Mouse (Mus musculus): Measurements from ENCODE around the gene Rhbdd1.

The Rhbdd1 gene

GRCm38 (mm10) chr1:82364468-82364867, 48.2 kb downstream of the Rhbdd1 start:
- no peak for DNase-seq (ENCODE audit: low spot score in 2 of 2)

DNA sequence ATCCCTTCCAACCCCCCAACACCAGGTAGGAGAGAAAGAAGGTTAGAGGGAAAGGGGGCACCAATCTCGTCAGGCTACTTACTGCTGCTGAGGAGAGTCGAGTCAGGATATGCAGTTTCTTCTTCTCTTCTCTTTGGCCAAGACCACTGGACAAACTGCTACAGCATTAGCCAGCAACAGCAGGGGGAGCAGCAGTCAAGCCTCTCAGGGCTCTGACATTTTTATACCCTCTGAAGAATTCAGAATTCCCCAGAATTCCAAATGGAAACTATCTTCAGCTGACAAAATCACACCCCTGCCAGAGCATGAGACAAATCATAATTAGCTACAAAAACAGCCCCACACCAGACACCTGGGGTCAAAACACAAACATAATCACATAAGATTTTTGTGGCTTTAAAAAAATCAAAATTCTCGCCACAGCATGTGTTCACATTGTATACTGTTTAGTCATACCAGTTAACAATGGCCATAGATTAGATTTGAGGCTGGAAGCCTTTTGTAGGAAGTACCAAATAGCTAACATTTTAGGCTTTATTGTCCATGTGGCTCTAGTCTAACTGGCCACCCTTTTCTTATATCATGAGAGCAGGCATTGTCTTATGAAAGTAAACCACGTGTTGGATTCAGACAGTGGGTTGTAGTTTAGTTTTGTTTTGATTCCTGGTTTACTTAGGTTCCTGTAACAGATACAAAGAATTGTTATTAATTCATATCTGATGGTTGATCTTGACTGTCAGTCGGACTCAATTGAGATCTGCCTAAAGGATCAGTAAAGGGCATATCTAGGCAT, 55.6 kb downstream of the Rhbdd1 start:
- no peak for DNase-seq (ENCODE audit: low spot score in 2 of 2)

DNA sequence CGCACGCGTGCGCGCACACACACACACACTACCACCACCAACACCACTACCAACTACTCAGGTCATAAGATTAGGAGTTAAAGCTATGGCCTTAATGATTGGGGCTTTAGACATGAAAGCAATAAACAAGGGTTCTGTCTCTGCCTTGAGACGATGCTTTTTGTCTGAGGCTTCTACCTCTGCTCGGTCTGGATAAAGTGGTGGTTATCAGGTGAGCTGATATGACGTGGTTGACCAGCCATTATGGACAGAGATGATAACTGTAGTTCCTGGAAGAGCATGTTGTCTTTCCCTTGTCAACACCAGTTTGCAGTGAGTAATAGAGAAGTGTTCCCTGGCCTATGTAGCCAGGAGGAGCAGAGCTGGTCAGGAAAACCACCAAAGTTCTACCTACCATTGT, 57.7 kb downstream of the Rhbdd1 start:
- no peak for DNase-seq (ENCODE audit: low spot score in 2 of 2)

GRCm38 (mm10) chr1:82374831-82375358, 58.6 kb downstream of the Rhbdd1 start:
- DNase-seq (ENCODE audit: low spot score in 2 of 2), result no peak

DNA sequence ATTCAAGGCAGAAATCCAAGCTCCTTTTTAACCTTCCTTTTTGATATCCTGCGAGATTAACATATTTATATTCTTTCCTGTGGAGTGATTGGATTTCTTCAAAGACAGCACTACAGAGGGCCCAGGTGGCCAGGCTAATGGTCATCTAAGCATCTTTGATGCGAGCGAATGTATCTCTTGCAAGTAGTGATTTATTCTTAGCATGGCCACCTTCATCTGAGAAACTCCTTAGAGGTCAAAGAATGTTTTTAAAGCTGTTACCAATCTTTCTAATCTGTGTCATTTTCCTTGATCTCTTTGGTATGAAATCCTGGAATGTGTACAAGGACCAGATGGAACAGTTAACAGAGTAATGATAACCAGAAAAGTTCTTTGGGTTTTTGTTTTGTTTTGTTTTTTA, 59.2 kb downstream of the Rhbdd1 start:
- DNase-seq (ENCODE audit: low spot score in 2 of 2), result no peak

DNA sequence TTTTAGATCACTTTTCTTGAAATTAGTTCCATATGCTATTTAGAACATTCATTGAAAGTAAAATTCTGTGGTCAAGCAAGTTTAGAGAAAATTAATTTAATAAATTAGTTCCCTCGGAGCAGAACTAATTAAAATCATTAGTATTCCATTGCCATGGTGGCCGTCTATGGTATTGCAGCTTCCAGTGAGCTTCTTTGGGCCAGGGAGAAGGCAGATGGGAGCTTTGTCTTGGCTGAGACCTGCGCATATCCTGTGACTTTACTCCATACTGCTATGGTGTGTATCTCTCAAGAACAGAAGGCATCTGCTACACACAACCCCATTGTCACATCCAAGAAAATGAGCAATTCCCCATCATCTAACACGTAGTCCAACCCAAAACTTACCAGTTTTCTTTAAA, 65.7 kb downstream of the Rhbdd1 start:
- no peak for DNase-seq (ENCODE audit: low spot score in 2 of 2)

- no peak for DNase-seq (ENCODE audit: low spot score in 2 of 2)
These were observed 67.9 kb downstream of the Rhbdd1 start for GRCm38 (mm10) chr1:82384106-82384505.

GRCm38 (mm10) chr1:82385054-82385453, 68.8 kb downstream of the Rhbdd1 start:
- no peak for DNase-seq (ENCODE audit: low spot score in 2 of 2)

GRCm38 (mm10) chr1:82385827-82386230, 69.6 kb downstream of the Rhbdd1 start:
- DNase-seq (ENCODE audit: low spot score in 2 of 2), result no peak

DNA sequence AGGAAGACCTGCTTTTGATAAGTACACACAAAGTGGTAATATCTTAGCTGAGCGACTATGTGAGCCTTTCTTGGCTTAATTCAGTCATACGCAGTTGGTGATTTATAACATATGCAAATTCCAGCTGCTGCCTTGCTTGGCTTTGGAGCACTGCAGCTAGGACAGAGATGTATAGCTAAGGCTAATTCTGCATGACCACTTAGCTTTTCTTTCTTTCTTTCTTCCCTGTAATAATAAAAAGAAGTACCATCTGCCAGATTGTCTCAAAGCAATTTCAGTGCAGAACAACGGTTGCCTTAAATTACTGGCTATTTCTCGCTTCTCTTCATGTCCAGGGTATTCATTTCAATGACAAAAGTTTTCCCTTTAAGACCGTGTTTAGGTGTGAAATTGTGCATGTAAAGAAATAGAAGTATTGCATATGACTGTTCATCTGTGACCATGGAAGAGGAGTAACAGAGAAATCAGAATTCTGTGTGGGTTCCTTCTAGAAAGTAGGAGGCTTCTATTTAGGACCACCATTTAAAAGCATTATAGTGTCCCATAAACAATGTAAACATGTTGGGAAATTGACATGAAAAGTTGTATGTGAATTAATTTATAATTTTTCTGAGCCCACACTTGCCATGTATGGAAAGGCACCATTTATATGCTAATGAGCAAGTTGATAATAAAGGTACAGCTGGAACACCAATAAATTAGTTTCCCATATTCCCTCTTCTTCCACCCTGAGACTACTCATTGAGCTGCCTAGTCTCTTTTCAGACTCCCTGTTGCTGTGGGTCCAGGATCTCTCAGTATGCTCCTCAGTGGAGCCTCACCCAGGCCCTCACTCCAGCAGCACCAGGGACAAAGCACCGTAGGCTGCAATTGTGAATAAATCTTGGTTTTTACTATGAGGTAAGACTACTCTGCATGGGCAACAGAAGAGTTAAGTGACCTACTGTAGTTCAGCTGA, 70.8 kb downstream of the Rhbdd1 start:
- no peak for DNase-seq (ENCODE audit: low spot score in 2 of 2)

DNA sequence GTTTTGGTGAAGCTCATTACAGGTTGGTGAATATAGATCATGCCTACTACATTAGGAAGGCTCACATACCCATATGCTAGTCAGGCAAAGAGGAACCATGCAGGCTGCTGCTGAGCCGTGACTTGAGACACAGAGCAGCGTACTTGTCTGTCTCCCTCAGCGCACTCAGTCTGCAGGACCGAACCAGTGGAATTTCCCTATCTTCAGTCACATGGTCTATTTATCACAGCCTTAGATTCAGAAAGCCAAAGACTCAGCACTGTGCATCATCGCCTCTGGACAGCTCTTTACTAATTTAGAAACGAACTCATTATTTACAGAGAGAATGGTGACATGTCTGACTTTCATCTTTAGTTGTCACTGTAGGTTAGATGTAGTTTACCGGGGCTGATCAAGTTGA, 73.1 kb downstream of the Rhbdd1 start:
- DNase-seq (ENCODE audit: low spot score in 2 of 2), result no peak

GRCm38 (mm10) chr1:82395371-82395770, 79.1 kb downstream of the Rhbdd1 start:
- DNase-seq (ENCODE audit: low spot score in 2 of 2), result no peak

DNA sequence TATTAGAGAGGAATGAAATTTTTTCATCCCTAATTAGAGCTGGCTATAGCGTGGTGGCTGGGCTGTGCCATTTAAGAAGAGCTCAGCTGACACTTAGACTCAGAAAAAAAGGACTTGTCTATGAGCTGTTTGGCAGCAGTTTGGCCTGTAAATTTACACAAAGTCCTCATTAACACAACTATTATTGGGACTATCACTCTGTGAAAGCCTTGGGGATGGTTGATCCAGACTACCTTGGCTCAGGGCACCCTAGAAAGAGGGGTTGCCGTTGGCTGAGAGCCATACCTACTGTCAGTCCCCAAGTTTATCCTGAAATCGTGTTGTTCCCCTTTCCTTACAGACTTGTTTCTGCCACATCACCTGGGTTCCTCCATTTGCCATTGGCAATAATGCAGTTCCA, 91.5 kb downstream of the Rhbdd1 start:
- DNase-seq (ENCODE audit: low spot score in 2 of 2), result no peak

GRCm38 (mm10) chr1:82409271-82409670, 93.0 kb downstream of the Rhbdd1 start:
- DNase-seq (ENCODE audit: low spot score in 2 of 2), result no peak

DNA sequence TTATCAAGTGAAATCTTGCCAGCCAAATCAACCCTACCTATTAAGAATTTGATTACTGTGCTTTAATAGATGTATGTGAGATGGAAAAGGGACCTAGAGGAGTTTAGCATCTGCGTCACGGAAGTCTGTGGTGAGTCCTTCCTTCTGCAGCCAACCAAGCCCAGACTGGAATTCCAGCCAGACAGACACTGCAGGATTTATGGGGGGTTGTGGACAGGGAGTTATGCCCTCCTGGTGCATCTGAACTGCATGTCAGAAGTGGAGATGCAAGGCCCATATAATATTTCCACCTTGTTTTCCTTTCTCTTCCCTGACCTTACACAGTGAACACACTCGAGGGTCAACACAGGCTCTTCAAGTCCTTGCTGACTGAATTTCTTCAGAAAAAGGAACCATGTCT, 94.3 kb downstream of the Rhbdd1 start:
- DNase-seq (ENCODE audit: low spot score in 2 of 2), result no peak

GRCm38 (mm10) chr1:82411521-82411920, 95.3 kb downstream of the Rhbdd1 start:
- DNase-seq (ENCODE audit: low spot score in 2 of 2), result no peak

GRCm38 (mm10) chr1:82412085-82412484, 95.8 kb downstream of the Rhbdd1 start:
- no peak for DNase-seq (ENCODE audit: low spot score in 2 of 2)

- DNase-seq (ENCODE audit: low spot score in 2 of 2), result no peak
These were observed 98.3 kb downstream of the Rhbdd1 start for GRCm38 (mm10) chr1:82414434-82415045.

- DNase-seq (ENCODE audit: low spot score in 2 of 2), result no peak
These were observed 99.4 kb downstream of the Rhbdd1 start for GRCm38 (mm10) chr1:82415641-82416040.

- no peak for DNase-seq (ENCODE audit: low spot score in 2 of 2)
These were observed 111.5 kb downstream of the Rhbdd1 start for GRCm38 (mm10) chr1:82427729-82428128.

- DNase-seq (ENCODE audit: low spot score in 2 of 2), result no peak
These were observed 112.8 kb downstream of the Rhbdd1 start for GRCm38 (mm10) chr1:82429061-82429460.
